Mouse (Mus musculus): ENCODE results near the gene Jak1. TPM values are rescaled to one million over a fixed set of nuclear protein-coding genes. Genes with fewer than 3 reads are reported as not detected.

Jak1 gene
- polyA plus RNA-seq, 1 experiment from 2014 or later = 84.5 TPM

- H3K4me3 ChIP-seq (replicated peaks) = no peak overlapping the region
- H3K9ac ChIP-seq = no peak overlapping the region
- H3K27me3 ChIP-seq (replicated peaks) = no peaks in the 10 kb centered on the region
- no peak overlapping the region for H3K27ac ChIP-seq
- peaks cover 33% of the 10 kb centered on the region for H3K36me3 ChIP-seq
- no peak overlapping the region for H3K4me2 ChIP-seq
- no peak for ATAC-seq (ENCODE audit: insufficient read depth, low FRiP score, low read depth)
- no peaks in the 10 kb centered on the region for H3K9me3 ChIP-seq
- no peaks in the 10 kb centered on the region; the same call in 1 of the 2 replicates for H3K4me1 ChIP-seq
- 69% methylated on average over 6 of the region's 6 CpGs for WGBS
Measured at GRCm38 (mm10) chr4:101179836-101180235, 85.2 kb downstream of the Jak1 start.

GRCm38 (mm10) chr4:101179076-101179475 is 86.0 kb downstream of the Jak1 start:
- no peak overlapping the region for H3K4me2 ChIP-seq
- WGBS = 75% methylated on average over 5 of the region's 5 CpGs
- no peaks in the 10 kb centered on the region for H3K9me3 ChIP-seq
- no peak overlapping the region for H3K4me3 ChIP-seq (replicated peaks)
- H3K4me1 ChIP-seq = no peaks in the 10 kb centered on the region
- H3K27ac ChIP-seq = no peak overlapping the region
- H3K27me3 ChIP-seq (replicated peaks) = no peaks in the 10 kb centered on the region
- H3K9ac ChIP-seq = no peak overlapping the region
- ATAC-seq (ENCODE audit: insufficient read depth, low FRiP score, low read depth) = no peak
- peaks cover 31% of the 10 kb centered on the region for H3K36me3 ChIP-seq

- H3K9me3 ChIP-seq = no peaks in the 10 kb centered on the region
- no peak overlapping the region for H3K27ac ChIP-seq
- no peaks in the 10 kb centered on the region for H3K27me3 ChIP-seq (replicated peaks)
- H3K4me3 ChIP-seq (replicated peaks) = no peak overlapping the region
- H3K9ac ChIP-seq = no peak overlapping the region
- ATAC-seq (ENCODE audit: insufficient read depth, low FRiP score, low read depth) = no peak
- H3K4me2 ChIP-seq = no peak overlapping the region
- WGBS = 63% methylated on average over 3 of the region's 3 CpGs
- H3K4me1 ChIP-seq = no peaks in the 10 kb centered on the region
- peaks cover 28% of the 10 kb centered on the region for H3K36me3 ChIP-seq
Measured at GRCm38 (mm10) chr4:101177796-101178195, 87.3 kb downstream of the Jak1 start.

GRCm38 (mm10) chr4:101176123-101176522 is 89.0 kb downstream of the Jak1 start:
- Histone ChIP-seq H3K9ac (no peak overlapping the region), H3K27ac (no peak overlapping the region), H3K4me3 (replicated peaks) (no peak overlapping the region), H3K4me2 (no peak overlapping the region), H3K27me3 (replicated peaks) (no peaks in the 10 kb centered on the region), H3K36me3 (peaks cover 26% of the 10 kb centered on the region), H3K9me3 (no peaks in the 10 kb centered on the region), H3K4me1 (no peaks in the 10 kb centered on the region)
- ATAC-seq (ENCODE audit: insufficient read depth, low FRiP score, low read depth) = no peak
- 72% methylated on average over 6 of the region's 6 CpGs for WGBS

- Histone ChIP-seq H3K4me1 (no peaks in the 10 kb centered on the region), H3K27me3 (replicated peaks) (no peaks in the 10 kb centered on the region), H3K9ac (no peak overlapping the region), H3K27ac (no peak overlapping the region), H3K36me3 (peaks cover 34% of the 10 kb centered on the region), H3K9me3 (no peaks in the 10 kb centered on the region), H3K4me2 (no peak overlapping the region), H3K4me3 (replicated peaks) (no peak overlapping the region)
- no peak for ATAC-seq (ENCODE audit: insufficient read depth, low FRiP score, low read depth)
- WGBS = 82% methylated on average over 10 of the region's 10 CpGs
Measured at GRCm38 (mm10) chr4:101174916-101175625, 90.0 kb downstream of the Jak1 start.

GRCm38 (mm10) chr4:101172738-101173137 is 92.3 kb downstream of the Jak1 start:
- H3K4me3 ChIP-seq (replicated peaks) = no peak overlapping the region
- H3K9me3 ChIP-seq = no peaks in the 10 kb centered on the region
- WGBS = 86% methylated on average over 2 of the region's 2 CpGs
- no peak for ATAC-seq (ENCODE audit: insufficient read depth, low FRiP score, low read depth)
- peaks cover 27% of the 10 kb centered on the region for H3K36me3 ChIP-seq
- H3K4me1 ChIP-seq = no peaks in the 10 kb centered on the region
- no peaks in the 10 kb centered on the region for H3K27me3 ChIP-seq (replicated peaks)
- no peak overlapping the region for H3K9ac ChIP-seq
- H3K27ac ChIP-seq = no peak overlapping the region
- no peak overlapping the region for H3K4me2 ChIP-seq

- no peak overlapping the region for H3K27ac ChIP-seq
- no peak overlapping the region for H3K9ac ChIP-seq
- no peak overlapping the region for H3K4me2 ChIP-seq
- 46% methylated on average over 6 of the region's 6 CpGs for WGBS
- no peaks in the 10 kb centered on the region for H3K4me1 ChIP-seq
- peaks cover 24% of the 10 kb centered on the region for H3K36me3 ChIP-seq
- H3K4me3 ChIP-seq (replicated peaks) = no peak overlapping the region
- ATAC-seq (ENCODE audit: insufficient read depth, low FRiP score, low read depth) = no peak; the same call in 1 of the 2 replicates
- no peaks in the 10 kb centered on the region for H3K9me3 ChIP-seq
- no peaks in the 10 kb centered on the region for H3K27me3 ChIP-seq (replicated peaks)
Measured at GRCm38 (mm10) chr4:101168189-101168778, 96.8 kb downstream of the Jak1 start.

GRCm38 (mm10) chr4:101167777-101168176 is 97.3 kb downstream of the Jak1 start:
- peaks cover 28% of the 10 kb centered on the region for H3K36me3 ChIP-seq
- no peak overlapping the region for H3K9ac ChIP-seq
- H3K27ac ChIP-seq = no peak overlapping the region
- H3K4me1 ChIP-seq = no peaks in the 10 kb centered on the region
- no peaks in the 10 kb centered on the region for H3K9me3 ChIP-seq
- no peaks in the 10 kb centered on the region for H3K27me3 ChIP-seq (replicated peaks)
- no peak overlapping the region for H3K4me3 ChIP-seq (replicated peaks)
- no peak overlapping the region for H3K4me2 ChIP-seq
- WGBS = 72% methylated on average over 1 of the region's 1 CpGs
- no peak for ATAC-seq (ENCODE audit: insufficient read depth, low FRiP score, low read depth)

GRCm38 (mm10) chr4:101165776-101166175 is 99.3 kb downstream of the Jak1 start:
- Histone ChIP-seq H3K4me1 (no peaks in the 10 kb centered on the region), H3K4me2 (no peak overlapping the region), H3K9me3 (no peaks in the 10 kb centered on the region), H3K27me3 (replicated peaks) (no peaks in the 10 kb centered on the region), H3K9ac (no peak overlapping the region), H3K36me3 (peaks cover 26% of the 10 kb centered on the region), H3K4me3 (replicated peaks) (no peak overlapping the region), H3K27ac (no peak overlapping the region)
- ATAC-seq (ENCODE audit: insufficient read depth, low FRiP score, low read depth) = no peak
- 67% methylated on average over 4 of the region's 4 CpGs for WGBS

GRCm38 (mm10) chr4:101164673-101165072 is 100.4 kb downstream of the Jak1 start:
- Histone ChIP-seq H3K4me3 (replicated peaks) (no peak overlapping the region), H3K9ac (no peak overlapping the region), H3K27me3 (replicated peaks) (no peaks in the 10 kb centered on the region), H3K4me2 (no peak overlapping the region), H3K4me1 (no peaks in the 10 kb centered on the region), H3K36me3 (peaks cover 24% of the 10 kb centered on the region), H3K9me3 (no peaks in the 10 kb centered on the region), H3K27ac (no peak overlapping the region)
- 80% methylated on average over 2 of the region's 2 CpGs for WGBS
- ATAC-seq (ENCODE audit: insufficient read depth, low FRiP score, low read depth) = no peak

GRCm38 (mm10) chr4:101164189-101164588 is 100.9 kb downstream of the Jak1 start:
- H3K4me1 ChIP-seq = no peaks in the 10 kb centered on the region
- H3K9ac ChIP-seq = no peak overlapping the region
- H3K27me3 ChIP-seq (replicated peaks) = no peaks in the 10 kb centered on the region
- H3K4me2 ChIP-seq = no peak overlapping the region
- no peak overlapping the region for H3K4me3 ChIP-seq (replicated peaks)
- H3K9me3 ChIP-seq = no peaks in the 10 kb centered on the region
- 76% methylated on average over 2 of the region's 2 CpGs for WGBS
- H3K36me3 ChIP-seq = peaks cover 29% of the 10 kb centered on the region
- H3K27ac ChIP-seq = no peak overlapping the region
- ATAC-seq (ENCODE audit: insufficient read depth, low FRiP score, low read depth) = no peak

- no peak overlapping the region for H3K4me2 ChIP-seq
- no peaks in the 10 kb centered on the region for H3K27me3 ChIP-seq (replicated peaks)
- no peak overlapping the region for H3K4me3 ChIP-seq (replicated peaks)
- no peaks in the 10 kb centered on the region for H3K9me3 ChIP-seq
- WGBS = 81% methylated on average over 1 of the region's 1 CpGs
- ATAC-seq (ENCODE audit: insufficient read depth, low FRiP score, low read depth) = no peak
- no peaks in the 10 kb centered on the region for H3K4me1 ChIP-seq
- no peak overlapping the region for H3K9ac ChIP-seq
- H3K27ac ChIP-seq = no peak overlapping the region
- H3K36me3 ChIP-seq = peaks cover 47% of the 10 kb centered on the region
Measured at GRCm38 (mm10) chr4:101160821-101161220, 104.3 kb downstream of the Jak1 start.
